Mouse (Mus musculus) E14TG2a.4 (cell line): ENCODE measurements at regions not wholly inside any gene's neighbourhood (a gene's known extent, or its start where the extent isn't known, plus 50 kb on each side); places are given as distances from the start of the nearest gene placed in this dataset.

ENCODE experiments used
- H3K27me3 ChIP-seq: 2 replicates; pipeline ENCODE4 v1.6.1; 2014; ENCODE audit warnings: low read length, control low read depth; ENCODE audit not compliant: insufficient read depth
- H3K36me3 ChIP-seq: 2 replicates; pipeline ENCODE4 v1.6.1; 2014; ENCODE audit warnings: low read length, control low read depth; ENCODE audit not compliant: insufficient read depth
- H3K4me1 ChIP-seq: replicated peaks from 2 replicates; pipeline ENCODE4 v1.6.1; 2014; ENCODE audit warnings: low read depth, low read length, control low read depth
- H3K4me3 ChIP-seq: replicated peaks from 2 replicates; pipeline ENCODE4 v1.5.1; 2014; ENCODE audit warnings: mild to moderate bottlenecking, low read length
- H3K9me3 ChIP-seq: 2 replicates; pipeline ENCODE4 v1.6.1; 2014; ENCODE audit warnings: low read length, control low read depth
- CTCF ChIP-seq: conservative IDR thresholded peaks from 2 replicates; pipeline ENCODE4 v1.5.1; 2014; ENCODE audit warnings: low read length
- NANOG ChIP-seq: IDR thresholded peaks from 2 replicates; pipeline ENCODE4 v1.6.1; 2014; ENCODE audit warnings: borderline replicate concordance, low read length, mixed read lengths
- POU5F1 ChIP-seq: IDR thresholded peaks from 2 replicates; pipeline ENCODE4 v1.6.1; 2014; ENCODE audit warnings: low read length, borderline replicate concordance

- no peaks in the 10 kb centered on the region for H3K27me3 ChIP-seq
- no peak for TF ChIP-seq POU5F1
- H3K36me3 ChIP-seq: no peaks in the 10 kb centered on the region
- no peak overlapping the region for H3K4me3 ChIP-seq
- H3K9me3 ChIP-seq: peaks cover 12% of the 10 kb centered on the region
- peaks cover 18% of the 10 kb centered on the region for H3K4me1 ChIP-seq
These were observed 133.8 kb upstream of the Mdm1 start for GRCm38 (mm10) chr10:118007846-118008245.

- Histone ChIP-seq H3K9me3 (peaks cover 12% of the 10 kb centered on the region), H3K4me3 (no peak overlapping the region), H3K4me1 (peaks cover 11% of the 10 kb centered on the region; the same call in 1 of the 2 replicates), H3K36me3 (no peaks in the 10 kb centered on the region), H3K27me3 (no peaks in the 10 kb centered on the region; the same call in 1 of the 2 replicates)
- TF ChIP-seq CTCF: no peak
- TF ChIP-seq NANOG: no peak
- TF ChIP-seq POU5F1: no peak
These were observed 129.7 kb upstream of the Mdm1 start for GRCm38 (mm10) chr10:118011687-118012567.

DNA sequence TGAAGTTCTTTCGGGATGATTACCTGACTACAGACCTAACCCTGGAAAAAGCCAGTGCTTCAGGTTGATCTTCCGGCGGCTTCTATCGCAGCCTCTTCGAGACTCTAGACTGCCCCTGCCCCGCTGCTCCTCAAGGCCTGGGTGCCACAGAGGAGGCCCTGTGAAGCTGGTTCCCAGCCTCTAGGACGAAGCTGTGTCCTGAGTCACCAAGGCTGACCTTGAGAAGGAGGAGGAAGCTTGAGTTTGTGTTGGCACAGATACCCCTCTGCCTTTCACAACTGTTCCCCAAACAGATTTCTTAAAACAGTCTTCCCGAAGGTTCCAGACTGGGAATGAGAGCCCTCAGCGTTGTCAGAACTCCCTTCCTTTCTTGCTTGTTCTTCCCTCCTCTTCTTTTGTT, 112.8 kb upstream of the Mdm1 start:
- no peaks in the 10 kb centered on the region for H3K27me3 ChIP-seq
- peaks cover 23% of the 10 kb centered on the region for H3K9me3 ChIP-seq
- peaks cover 15% of the 10 kb centered on the region for H3K4me1 ChIP-seq
- 0 out of 2 replicates have a peak overlapping the region, but pooled peaks have one; percentile 1 for H3K4me3 ChIP-seq
- H3K36me3 ChIP-seq: no peaks in the 10 kb centered on the region
- TF ChIP-seq CTCF: no peak
- TF ChIP-seq NANOG: no peak
- no peak for TF ChIP-seq POU5F1

- H3K4me3 ChIP-seq: no peak overlapping the region
- peaks cover 17% of the 10 kb centered on the region for H3K4me1 ChIP-seq
- H3K27me3 ChIP-seq: no peaks in the 10 kb centered on the region
- no peaks in the 10 kb centered on the region for H3K36me3 ChIP-seq
- no peaks in the 10 kb centered on the region for H3K9me3 ChIP-seq
- no peak for TF ChIP-seq POU5F1
- TF ChIP-seq NANOG: no peak
- TF ChIP-seq CTCF: no peak
These were observed 107.2 kb upstream of the Mdm1 start for GRCm38 (mm10) chr10:118034401-118034800.

DNA sequence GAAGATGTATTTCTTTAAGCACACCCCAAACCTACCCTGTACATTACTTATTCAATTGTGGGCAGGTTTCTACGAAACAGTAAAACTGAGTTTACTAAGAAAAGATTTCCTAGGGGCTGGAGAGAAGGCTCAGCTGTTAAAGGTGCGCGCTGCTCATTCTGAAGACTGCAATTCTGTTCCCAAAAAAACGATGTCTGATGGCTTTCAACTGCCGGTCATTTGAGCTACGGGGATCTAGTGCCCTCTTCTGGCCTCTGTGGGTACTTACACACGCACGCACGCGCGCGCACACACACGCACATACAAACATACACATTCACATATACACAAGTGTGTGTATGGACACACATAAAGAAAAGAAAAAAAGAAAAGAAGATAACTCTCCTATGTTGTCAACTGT, 106.6 kb upstream of the Mdm1 start:
- Histone ChIP-seq H3K9me3 (peaks cover 4% of the 10 kb centered on the region), H3K36me3 (no peaks in the 10 kb centered on the region), H3K27me3 (no peaks in the 10 kb centered on the region), H3K4me1 (peaks cover 17% of the 10 kb centered on the region), H3K4me3 (no peak overlapping the region)
- TF ChIP-seq POU5F1 (no peak), CTCF (peak; percentile 67), NANOG (no peak)

DNA sequence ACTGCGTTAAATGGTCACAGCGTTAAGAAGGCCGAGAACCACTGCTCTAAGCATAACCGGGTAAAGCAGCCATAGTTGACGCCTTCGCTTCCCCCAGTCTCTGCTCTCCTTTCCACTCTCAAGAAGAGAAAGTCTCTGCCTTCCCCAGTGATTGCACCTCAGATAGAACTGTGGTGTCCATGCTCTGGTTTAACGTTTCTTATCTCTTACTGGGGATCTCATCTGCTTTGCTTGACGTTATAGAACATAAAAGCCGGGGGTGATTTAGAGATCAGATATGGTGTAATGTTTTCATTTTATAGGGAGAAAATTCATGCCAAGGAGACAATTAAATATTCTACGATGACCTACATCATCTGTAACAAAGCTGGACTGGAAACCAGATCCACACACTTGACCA, 103.1 kb upstream of the Mdm1 start:
- Histone ChIP-seq H3K27me3 (0 out of 2 replicates have a peak, but pooled peaks cover 4% of the 10 kb centered on the region), H3K4me1 (peaks cover 24% of the 10 kb centered on the region), H3K4me3 (no peak overlapping the region), H3K9me3 (peaks cover 15% of the 10 kb centered on the region), H3K36me3 (no peaks in the 10 kb centered on the region)
- TF ChIP-seq CTCF: no peak
- no peak for TF ChIP-seq NANOG
- TF ChIP-seq POU5F1: no peak

- Histone ChIP-seq H3K9me3 (peaks cover 15% of the 10 kb centered on the region), H3K4me1 (peaks cover 24% of the 10 kb centered on the region), H3K27me3 (0 out of 2 replicates have a peak, but pooled peaks cover 4% of the 10 kb centered on the region), H3K4me3 (no peak overlapping the region), H3K36me3 (no peaks in the 10 kb centered on the region)
- no peak for TF ChIP-seq NANOG
These were observed 102.6 kb upstream of the Mdm1 start for GRCm38 (mm10) chr10:118039056-118039455.

DNA sequence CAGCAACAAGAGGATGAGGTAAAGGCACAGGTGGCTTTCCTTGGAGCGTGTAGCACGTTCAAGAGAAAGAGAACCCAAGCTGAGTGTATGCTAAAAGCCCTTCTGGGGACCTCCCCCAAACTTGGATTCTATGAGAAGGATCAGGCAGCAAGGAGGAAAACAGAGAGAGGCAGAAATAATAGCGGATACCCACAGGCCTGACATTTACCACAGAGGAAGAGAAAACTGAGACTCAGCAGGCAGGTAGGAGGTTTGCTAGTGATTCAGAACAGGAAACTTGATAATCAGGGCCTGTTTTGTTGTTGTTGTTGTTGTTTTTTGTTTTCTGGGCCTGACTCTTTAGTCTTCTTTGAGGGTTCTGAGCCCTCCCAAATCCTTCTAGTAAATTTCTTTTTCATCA, 100.5 kb upstream of the Mdm1 start:
- Histone ChIP-seq H3K4me1 (peaks cover 32% of the 10 kb centered on the region), H3K4me3 (no peak overlapping the region), H3K27me3 (0 out of 2 replicates have a peak, but pooled peaks cover 4% of the 10 kb centered on the region), H3K36me3 (no peaks in the 10 kb centered on the region), H3K9me3 (peaks cover 15% of the 10 kb centered on the region)
- no peak for TF ChIP-seq NANOG
- TF ChIP-seq POU5F1: no peak
- no peak for TF ChIP-seq CTCF

GRCm38 (mm10) chr10:118043761-118044160, 97.8 kb upstream of the Mdm1 start:
- H3K4me3 ChIP-seq: no peak overlapping the region; the same call in 1 of the 2 replicates
- H3K27me3 ChIP-seq: peaks cover 10% of the 10 kb centered on the region
- H3K4me1 ChIP-seq: peaks cover 41% of the 10 kb centered on the region
- no peak for TF ChIP-seq CTCF
- no peak for TF ChIP-seq POU5F1
- TF ChIP-seq NANOG: no peak
- H3K36me3 ChIP-seq: no peaks in the 10 kb centered on the region
- H3K9me3 ChIP-seq: peaks cover 15% of the 10 kb centered on the region
